ENCODE assay signal across 15 mouse cellular contexts in genomic region chr14:8094931-8095561, GRCm38 (mm10). TPM values are rescaled to one million over a fixed set of nuclear protein-coding genes. Genes with fewer than 3 reads are reported as not detected.
DNase-seq lines count a peak whose midpoint lies in the region; ATAC-seq and TF ChIP-seq lines count a peak whose summit lies in the region.
"Had no signal": no experiment of that assay in that cellular context is flagged by ENCODE, and none has a peak within 500 bp of the region (broad histone marks: within the 10 kb centered on the region; RNA-seq: fewer than 3 reads in every experiment).

No protein-coding gene starts in this region.

- H3K9me3 ChIP-seq in kidney, embryonic 14.5 days (ENCODE audit: control insufficient read depth, low read length): no peaks in the 10 kb centered on the region
- no peaks in the 10 kb centered on the region for H3K9me3 ChIP-seq in lung, embryonic 16.5 days (ENCODE audit: control insufficient read depth, low read length)
- no peaks in the 10 kb centered on the region for H3K9me3 ChIP-seq in stomach, embryonic 14.5 days (ENCODE audit: control insufficient read depth, low read depth, low read length)
- H3K9me3 ChIP-seq: limb, embryonic 13.5 days had no signal

- H3K4me3 ChIP-seq in kidney, adult 2 months (ENCODE audit: insufficient read depth, low read depth, low read length): no peak overlapping the region
- no peak overlapping the region for H3K4me3 ChIP-seq in kidney, embryonic 14.5 days (ENCODE audit: low read length)
- H3K4me3 ChIP-seq in lung, embryonic 16.5 days (ENCODE audit: low read length): no peak overlapping the region
- H3K4me3 ChIP-seq in cortical plate, adult 2 months (ENCODE audit: insufficient read depth, low read length): no peak overlapping the region
- H3K4me3 ChIP-seq in stomach, embryonic 14.5 days (ENCODE audit: low read depth, low read length): no peak overlapping the region
- H3K4me3 ChIP-seq: limb, embryonic 13.5 days; myocyte had no signal

- H3K27me3 ChIP-seq in kidney, adult 2 months (replicated peaks; ENCODE audit: control insufficient read depth, insufficient read depth, low read length): no peaks in the 10 kb centered on the region
- H3K27me3 ChIP-seq in kidney, embryonic 14.5 days (ENCODE audit: control insufficient read depth, insufficient read depth, low read length): no peaks in the 10 kb centered on the region
- H3K27me3 ChIP-seq in lung, embryonic 16.5 days (ENCODE audit: control insufficient read depth, insufficient read depth, low read depth, low read length): no peaks in the 10 kb centered on the region
- H3K27me3 ChIP-seq in stomach, embryonic 14.5 days (ENCODE audit: control insufficient read depth, insufficient read depth, low read length): no peaks in the 10 kb centered on the region
- H3K27me3 ChIP-seq: limb, embryonic 13.5 days had no signal

- ATAC-seq in kidney, embryonic 14.5 days (ENCODE audit: low FRiP score, low TSS enrichment): no peak
- ATAC-seq in lung, embryonic 16.5 days (ENCODE audit: low read depth): peak; percentile 59
- ATAC-seq in stomach, embryonic 14.5 days (ENCODE audit: insufficient number of reproducible peaks, insufficient read depth, low FRiP score, low read depth): no peak

- no peak for TF ChIP-seq POLR2A in kidney, adult 2 months (IDR thresholded peaks at IDR 0.05; ENCODE audit: low read depth, low read length)
- TF ChIP-seq POLR2A in cortical plate, adult 2 months (IDR thresholded peaks at IDR 0.05; ENCODE audit: extremely low read depth, insufficient read depth, low read length): no peak

- no peak for TF ChIP-seq CTCF in kidney, adult 2 months (conservative IDR thresholded peaks at IDR 0.05; ENCODE audit: insufficient read depth, insufficient read length, low read depth, low read length)
- no peak for TF ChIP-seq CTCF in cortical plate, adult 2 months (IDR thresholded peaks at IDR 0.05; ENCODE audit: extremely low read depth, insufficient read depth, low read length)

- H3K27ac ChIP-seq in kidney, adult 2 months (ENCODE audit: insufficient read depth, low read depth, low read length): peak overlapping the region; percentile 94
- H3K27ac ChIP-seq in kidney, embryonic 14.5 days (ENCODE audit: low read depth, low read length): no peak overlapping the region
- H3K27ac ChIP-seq in lung, embryonic 16.5 days (ENCODE audit: low read length): peak overlapping the region; percentile 73
- H3K27ac ChIP-seq in cortical plate, adult 2 months (ENCODE audit: insufficient read depth, low read length): peak overlapping the region; percentile 37; the same call in 1 of the 2 replicates
- H3K27ac ChIP-seq in stomach, embryonic 14.5 days (ENCODE audit: low read length): peak overlapping the region; percentile 84; the same call in 1 of the 2 replicates
- H3K27ac ChIP-seq: hindbrain, embryonic 14.5 days; limb, embryonic 13.5 days had no signal

- H3K36me3 ChIP-seq in kidney, adult 2 months (ENCODE audit: control insufficient read depth, insufficient read depth, low read length): peaks cover under 1% of the 10 kb centered on the region
- peaks cover 12% of the 10 kb centered on the region for H3K36me3 ChIP-seq in kidney, embryonic 14.5 days (ENCODE audit: control insufficient read depth, insufficient read depth, low read length)
- peaks cover 9% of the 10 kb centered on the region for H3K36me3 ChIP-seq in lung, embryonic 16.5 days (ENCODE audit: control insufficient read depth, insufficient read depth, low read length)
- peaks cover 11% of the 10 kb centered on the region; the same call in 1 of the 2 replicates for H3K36me3 ChIP-seq in stomach, embryonic 14.5 days (ENCODE audit: control insufficient read depth, insufficient read depth, low read length)

- whole genome bisulfite sequencing in kidney, adult 2 months: 57% methylated on average over 3 of the region's 3 CpGs
- 52% methylated on average over 3 of the region's 3 CpGs for WGBS in kidney, embryonic 14.5 days
- WGBS in lung, embryonic 16.5 days: 28% methylated on average over 3 of the region's 3 CpGs
- WGBS in stomach, embryonic 14.5 days: 23% methylated on average over 3 of the region's 3 CpGs

- DNase-seq in kidney, adult 2 months: no peak
- no peak for DNase-seq in lung, postnatal 25 days (ENCODE audit: low spot score)
- DNase-seq in urinary bladder, postnatal 36 days (ENCODE audit: low spot score in 2 of 2): no peak
- no peak for DNase-seq in ovary, adult 18-20 months (ENCODE audit: low spot score)
- DNase-seq: adrenal gland, adult 8-10 months; right cerebral cortex, postnatal 4 days; thymus, adult 2 months had no signal

- peaks cover 12% of the 10 kb centered on the region for H3K4me1 ChIP-seq in kidney, adult 2 months (ENCODE audit: control insufficient read depth, insufficient read depth, low read length)
- H3K4me1 ChIP-seq in kidney, embryonic 14.5 days (ENCODE audit: control insufficient read depth, insufficient read depth, low read length): no peaks in the 10 kb centered on the region
- peaks cover 11% of the 10 kb centered on the region for H3K4me1 ChIP-seq in lung, embryonic 16.5 days (replicated peaks; ENCODE audit: control insufficient read depth, insufficient read depth, low read length)
- H3K4me1 ChIP-seq in cortical plate, adult 2 months (ENCODE audit: control insufficient read depth, insufficient read depth, low read length): peaks cover 9% of the 10 kb centered on the region; the same call in 1 of the 2 replicates
- H3K4me1 ChIP-seq in stomach, embryonic 14.5 days (ENCODE audit: control insufficient read depth, insufficient read depth, low read length): peaks cover 8% of the 10 kb centered on the region; the same call in 1 of the 2 replicates

- H3K9ac ChIP-seq in kidney, embryonic 14.5 days (ENCODE audit: low read depth, low read length): no peak overlapping the region
- no peak overlapping the region for H3K9ac ChIP-seq in lung, embryonic 16.5 days (ENCODE audit: low read length)
- H3K9ac ChIP-seq in stomach, embryonic 14.5 days (replicated peaks; ENCODE audit: low read depth, low read length): no peak overlapping the region
- H3K9ac ChIP-seq: hindbrain, embryonic 14.5 days; limb, embryonic 13.5 days had no signal

- no peak overlapping the region for H3K4me2 ChIP-seq in kidney, embryonic 14.5 days (replicated peaks; ENCODE audit: low read depth, low read length)
- peak overlapping the region; percentile 30 for H3K4me2 ChIP-seq in lung, embryonic 16.5 days (ENCODE audit: low read depth, low read length)
- no peak overlapping the region for H3K4me2 ChIP-seq in stomach, embryonic 14.5 days (replicated peaks; ENCODE audit: low read depth, low read length)
- H3K4me2 ChIP-seq: hindbrain, embryonic 14.5 days; limb, embryonic 13.5 days; midbrain, embryonic 11.5 days had no signal

RNA-seq across cellular contexts. Expression of gene Pxk, which starts 3.0 kb away (rescaled TPM):
- 36.8 and 42.9 TPM in 2 replicates for polyA plus RNA-seq in kidney, adult 2 months (2012; rRNA removed)
- 25.2 and 32.2 TPM in 2 replicates for polyA plus RNA-seq in kidney, embryonic 14.5 days (2014; fragmentation: Nextera tagmentation; extraction: Ambion mirVana)
- polyA plus RNA-seq in lung, embryonic 16.5 days (2015; fragmentation: Nextera tagmentation; extraction: Ambion mirVana): 41.5 and 42.7 TPM in 2 replicates
- polyA plus RNA-seq in cortical plate, adult 2 months (2012; rRNA removed): 39.4 and 41.6 TPM in 2 replicates
- 42.8 and 47.2 TPM in 2 replicates for polyA plus RNA-seq in stomach, embryonic 14.5 days (2014; fragmentation: Nextera tagmentation; extraction: Ambion mirVana)

RNA-seq across cellular contexts. Expression of gene Rpp14, which starts 14.9 kb away (rescaled TPM):
- polyA plus RNA-seq in kidney, adult 2 months (2012; rRNA removed): 9.0 and 13.8 TPM in 2 replicates
- 48.7 and 71.6 TPM in 2 replicates for polyA plus RNA-seq in kidney, embryonic 14.5 days (2014; fragmentation: Nextera tagmentation; extraction: Ambion mirVana)
- polyA plus RNA-seq in lung, embryonic 16.5 days (2015; fragmentation: Nextera tagmentation; extraction: Ambion mirVana): 44.5 and 47.6 TPM in 2 replicates
- polyA plus RNA-seq in cortical plate, adult 2 months (2012; rRNA removed): 30.9 and 32.3 TPM in 2 replicates
- polyA plus RNA-seq in stomach, embryonic 14.5 days (2014; fragmentation: Nextera tagmentation; extraction: Ambion mirVana): 57.4 and 65.0 TPM in 2 replicates
